Mouse (Mus musculus): ENCODE data around the gene Ptges3.
"Not testable (repeated sequence)": the region's sequence is repeated elsewhere in the genome, so short reads cannot be mapped to it uniquely, and the experiment has no call there.

Gene Ptges3

DNA sequence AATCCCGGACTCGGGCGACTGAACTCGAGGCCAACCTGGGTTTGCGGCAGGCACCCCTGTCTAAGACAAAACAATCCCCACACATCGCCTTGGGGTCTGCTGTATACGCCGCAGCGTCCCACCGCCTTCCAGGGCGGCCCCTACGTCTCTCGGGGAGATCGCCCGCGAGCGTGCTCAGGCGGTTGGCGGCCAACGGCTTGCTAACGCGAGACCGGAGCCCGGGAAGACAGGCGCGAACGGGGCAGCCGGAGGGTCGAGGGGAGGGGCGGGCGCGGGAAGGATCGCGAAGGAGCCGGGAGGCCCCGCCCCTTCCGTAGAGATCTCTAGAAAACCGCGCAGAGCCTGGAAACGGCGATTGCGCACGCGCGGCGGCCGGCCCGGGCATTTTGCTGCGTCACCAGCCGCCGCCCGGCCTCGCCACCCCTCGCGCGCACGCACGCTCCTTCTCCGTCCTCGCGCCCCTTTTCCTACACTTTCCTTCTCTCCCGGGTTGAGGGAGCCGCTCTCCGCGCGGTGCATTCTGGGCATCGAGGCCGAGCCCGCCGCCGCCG, at the start of gene Ptges3:
Ptges3 (plus strand) TSS at position 354 of the 551 bp plus-strand sequence.
- in situ Hi-C loops (cut with MboI, MseI) = no loop called here

DNA sequence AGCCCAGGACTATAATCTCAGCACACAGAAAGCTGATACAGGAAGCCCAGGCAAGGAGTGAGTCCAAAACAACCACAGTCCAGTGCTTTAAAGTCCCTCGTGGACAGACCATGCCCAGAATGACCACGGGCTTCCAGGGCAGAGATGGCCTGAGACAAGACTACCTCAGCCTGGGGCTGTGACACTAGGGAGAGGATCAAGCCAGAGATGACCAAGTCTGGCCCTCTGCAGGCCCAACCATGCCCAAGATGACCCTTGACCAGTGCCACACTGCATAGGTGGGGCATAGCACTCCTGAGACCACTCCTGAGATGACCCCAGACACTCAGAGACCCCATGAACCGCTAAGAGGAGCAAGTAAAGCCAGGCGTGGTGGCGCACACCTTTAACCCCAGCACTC, 49.0 kb upstream of the Ptges3 start:
- in situ Hi-C loops (cut with MboI, MseI) = loop anchor here (5.0 kb wide), 2 partner anchors 47 to 52 kb away; no protein-coding TSS in a partner anchor

DNA sequence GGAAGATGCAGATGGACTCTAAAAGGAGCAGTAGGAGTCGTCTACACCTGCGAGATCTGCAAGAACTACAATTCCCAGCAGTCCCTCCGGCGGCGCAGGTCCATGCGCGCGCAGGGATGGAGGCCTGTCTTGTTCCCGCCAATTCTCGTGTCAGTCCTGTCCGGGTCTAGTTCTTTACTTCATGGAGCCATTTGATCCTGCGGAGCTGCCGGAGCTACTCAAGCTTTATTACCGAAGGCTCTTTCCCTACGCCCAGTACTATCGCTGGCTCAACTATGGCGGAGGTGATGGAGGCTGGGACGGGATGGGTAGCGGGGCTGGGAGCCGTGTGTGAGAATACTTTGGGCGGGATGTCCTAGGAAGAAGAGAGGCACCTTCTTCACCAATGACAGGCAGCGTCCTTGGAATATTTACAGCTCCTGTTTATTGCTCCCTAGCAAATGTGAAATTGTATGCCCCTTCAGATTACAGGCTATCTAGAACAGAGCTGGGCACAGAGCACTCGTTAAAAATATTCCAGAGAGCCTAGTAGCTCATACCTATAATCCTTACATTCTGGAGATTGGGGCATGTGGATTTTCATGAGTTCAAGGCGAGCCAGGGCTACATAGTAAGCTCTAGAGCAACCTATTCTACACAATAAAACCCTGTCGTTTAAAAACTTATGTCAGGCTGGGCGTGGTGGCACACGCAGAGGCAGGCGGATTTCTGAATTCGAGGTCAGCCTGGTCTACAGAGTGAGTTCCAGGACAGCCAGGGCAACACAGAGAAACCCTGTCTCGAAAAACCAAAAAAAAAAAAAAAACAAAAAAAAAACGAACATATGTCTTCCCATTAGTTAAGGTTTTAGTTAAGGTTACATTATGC, 43.5 kb upstream of the Ptges3 start, which contains the start of gene Prim1:
Prim1 (plus strand) TSS at position 101 of the 867 bp plus-strand sequence.
- in situ Hi-C loops (cut with MboI, MseI) = no loop called here

DNA sequence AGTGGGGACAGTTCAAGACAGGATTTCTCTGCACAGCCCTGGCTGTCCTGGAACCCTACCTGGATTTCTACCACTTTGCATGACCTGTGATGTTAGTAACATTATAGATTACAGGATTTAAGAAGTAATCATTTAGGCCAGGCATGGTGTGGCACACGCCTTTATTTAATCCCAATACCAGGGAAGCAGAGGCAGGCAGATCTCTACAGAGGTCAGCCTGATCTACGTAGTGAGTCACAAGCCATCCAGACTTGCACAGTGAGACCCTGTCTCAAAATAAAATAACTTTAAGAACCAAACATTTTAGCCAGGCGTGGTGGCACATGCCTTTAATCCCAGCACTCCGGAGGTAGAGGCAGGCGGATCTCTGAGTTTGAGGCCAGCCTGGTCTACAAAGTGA, 36.6 kb upstream of the Ptges3 start:
- in situ Hi-C loops (cut with MboI, MseI) = no loop called here

DNA sequence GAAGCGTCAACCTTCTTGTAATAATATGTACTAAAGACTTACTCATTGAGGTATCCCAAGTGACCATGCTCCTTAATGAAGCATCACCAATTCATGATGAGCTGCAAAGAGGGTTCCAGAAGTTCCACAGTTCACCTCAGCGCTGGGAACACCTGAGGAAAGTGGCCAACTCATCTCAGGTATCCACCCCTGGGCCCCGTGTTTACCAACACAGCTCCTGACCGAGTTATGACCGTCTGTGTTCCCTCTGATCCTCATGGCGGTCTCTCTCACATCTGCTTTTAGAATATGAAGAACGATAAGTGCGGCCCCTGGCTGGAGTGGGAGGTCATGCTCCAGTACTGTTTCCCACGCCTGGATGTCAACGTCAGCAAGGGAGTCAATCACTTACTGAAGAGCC, 35.3 kb upstream of the Ptges3 start:
- in situ Hi-C loops (cut with MboI, MseI) = no loop called here

DNA sequence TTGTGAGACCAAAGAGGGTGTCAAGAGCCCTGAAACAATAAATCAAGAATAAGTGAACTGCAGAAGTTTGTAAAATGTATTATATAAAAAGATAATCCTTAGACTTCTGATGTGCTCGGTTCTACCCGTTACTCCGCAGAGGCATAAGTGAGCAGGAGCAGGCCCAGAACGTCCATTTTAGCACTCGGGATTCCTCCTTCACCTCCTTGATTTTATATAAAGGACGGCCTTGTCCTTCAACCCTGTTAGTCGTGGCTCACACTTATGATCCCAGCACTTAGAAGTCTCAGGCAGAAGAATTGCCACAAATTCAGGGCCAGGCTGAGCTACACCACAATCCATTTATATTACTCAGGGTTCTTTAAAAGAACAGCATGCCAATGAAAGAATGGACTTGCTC, 28.8 kb upstream of the Ptges3 start:
- in situ Hi-C loops (cut with MboI, MseI) = no loop called here

DNA sequence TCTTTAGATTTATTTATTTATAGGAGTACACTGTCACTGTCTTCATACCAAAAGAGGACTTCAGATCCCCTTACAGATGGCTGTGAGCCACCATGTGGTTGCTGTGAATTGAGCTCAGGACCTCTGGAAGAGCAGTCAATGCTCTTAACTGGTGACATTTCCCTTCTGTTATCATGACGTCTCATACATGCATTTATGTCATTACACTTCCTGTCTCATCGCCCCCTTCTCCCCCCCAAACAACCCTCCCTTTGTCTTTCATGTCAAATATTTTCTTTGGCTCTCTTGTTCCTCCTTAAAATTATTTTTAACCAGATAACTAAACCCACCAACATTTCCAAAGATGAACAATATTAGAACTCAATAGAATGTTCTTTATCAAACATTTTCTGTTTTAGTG, 27.9 kb upstream of the Ptges3 start:
- in situ Hi-C loops (cut with MboI, MseI) = no loop called here

DNA sequence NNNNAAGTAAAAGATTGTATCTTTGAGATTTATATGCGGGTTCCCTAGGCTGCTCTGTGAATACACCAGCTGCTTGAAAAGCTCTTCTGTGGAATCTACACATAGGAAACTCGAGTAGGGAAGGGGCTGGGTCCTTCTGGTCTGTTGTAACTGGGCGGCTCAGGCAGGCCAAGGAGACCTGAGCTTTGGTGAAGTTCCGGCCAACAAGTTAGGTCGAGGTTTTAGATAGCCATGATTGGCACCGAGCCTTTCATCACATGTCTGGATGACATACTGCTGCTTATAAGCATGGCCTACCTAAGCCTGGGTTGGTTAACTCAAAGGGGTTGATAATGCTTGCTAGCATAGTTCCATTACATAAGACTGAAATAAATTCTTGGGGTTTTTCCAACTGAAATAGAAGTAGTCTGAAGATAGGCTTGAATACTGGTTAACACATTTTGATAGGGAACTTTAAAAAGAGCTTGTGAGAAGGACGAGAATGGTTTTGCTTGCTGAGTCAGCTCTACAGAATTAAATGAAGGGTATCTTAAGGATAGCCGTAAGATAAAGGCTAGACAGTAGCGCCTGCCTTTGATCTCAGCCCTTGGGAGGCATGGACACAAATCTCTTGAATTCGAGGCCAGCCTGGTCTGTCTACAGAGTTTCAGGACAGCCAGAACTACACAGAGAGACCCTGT, 21.9 kb upstream of the Ptges3 start:
- in situ Hi-C loops (cut with MboI, MseI) = no loop called here

DNA sequence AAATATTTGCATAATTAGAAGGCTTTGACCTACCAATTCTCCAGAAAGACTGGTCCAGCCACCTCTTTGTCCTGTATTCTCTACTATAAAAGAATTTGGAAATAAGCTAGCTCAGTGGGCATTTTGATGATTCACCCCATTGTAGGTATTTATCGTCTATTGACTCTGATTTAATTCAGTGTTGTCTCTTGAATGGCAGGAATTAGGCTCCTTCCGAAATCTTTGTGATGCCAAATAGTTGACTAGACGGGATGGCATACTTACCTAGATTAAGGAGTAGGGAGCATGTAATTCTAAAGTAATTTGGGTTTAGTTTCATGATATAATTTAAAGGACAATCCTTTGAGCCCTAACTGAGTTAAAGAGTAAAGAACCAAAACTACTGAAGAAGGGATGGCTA, 20.8 kb upstream of the Ptges3 start:
- in situ Hi-C loops (cut with MboI, MseI) = no loop called here

DNA sequence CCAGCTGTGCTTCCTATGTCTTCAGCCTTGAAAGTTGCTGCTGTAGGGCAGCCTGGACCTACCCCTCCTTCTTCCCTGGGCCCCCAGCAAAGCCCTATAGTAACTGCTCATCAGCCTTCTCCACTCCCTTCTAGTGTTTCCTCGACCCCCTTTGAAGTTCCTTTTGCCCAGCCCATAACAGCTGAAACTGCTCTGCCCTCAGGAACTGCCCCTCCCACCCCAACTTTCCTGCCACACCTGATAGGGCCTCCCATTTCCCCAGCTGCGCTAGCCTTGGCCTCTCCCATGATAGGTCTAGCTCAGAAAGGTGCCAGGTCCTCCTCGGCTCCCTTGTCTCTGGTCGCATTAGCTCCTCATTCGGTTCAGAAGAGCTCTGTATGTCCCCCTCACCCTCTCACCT, 19.6 kb upstream of the Ptges3 start:
- in situ Hi-C loops (cut with MboI, MseI) = no loop called here

DNA sequence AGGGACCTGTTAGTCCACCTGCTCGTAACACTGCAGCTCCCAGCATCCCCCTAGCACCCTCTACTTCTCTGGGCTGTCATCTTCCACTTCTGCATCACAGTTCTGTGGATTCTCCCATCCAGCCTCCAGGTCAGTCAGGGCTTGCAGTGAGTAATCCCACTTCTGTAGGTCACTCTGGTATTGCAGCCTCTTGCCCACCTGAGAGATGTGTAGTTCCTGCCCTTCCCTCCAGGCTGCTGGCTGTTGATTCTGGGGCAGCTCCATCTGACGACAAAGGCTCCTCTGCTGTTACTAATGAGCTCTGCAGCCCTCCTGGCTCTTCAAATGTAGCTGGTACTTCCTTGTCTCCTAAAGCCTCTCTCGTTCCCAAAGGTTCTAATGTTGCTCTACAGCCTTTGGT, 18.9 kb upstream of the Ptges3 start:
- in situ Hi-C loops (cut with MboI, MseI) = no loop called here

DNA sequence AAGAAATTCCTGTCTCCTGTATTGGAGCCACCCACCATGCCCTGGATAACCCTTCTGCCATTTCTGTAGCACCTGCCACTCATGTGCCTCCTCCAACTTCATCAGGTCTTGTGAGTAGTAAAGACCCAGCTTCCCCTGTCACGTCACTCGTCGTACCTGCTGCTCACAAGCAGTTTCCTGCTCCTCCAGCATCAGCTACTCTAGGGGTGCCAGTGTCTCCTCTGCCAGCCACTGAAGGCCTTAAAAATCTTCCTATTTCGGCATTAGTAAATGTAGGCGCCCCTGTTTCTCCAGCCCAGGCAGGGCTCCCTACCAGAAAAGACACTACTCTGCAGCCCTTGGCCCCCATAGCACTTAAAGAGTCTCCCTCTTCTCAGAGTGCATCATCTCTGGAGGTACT, 18.5 kb upstream of the Ptges3 start:
- in situ Hi-C loops (cut with MboI, MseI) = no loop called here

DNA sequence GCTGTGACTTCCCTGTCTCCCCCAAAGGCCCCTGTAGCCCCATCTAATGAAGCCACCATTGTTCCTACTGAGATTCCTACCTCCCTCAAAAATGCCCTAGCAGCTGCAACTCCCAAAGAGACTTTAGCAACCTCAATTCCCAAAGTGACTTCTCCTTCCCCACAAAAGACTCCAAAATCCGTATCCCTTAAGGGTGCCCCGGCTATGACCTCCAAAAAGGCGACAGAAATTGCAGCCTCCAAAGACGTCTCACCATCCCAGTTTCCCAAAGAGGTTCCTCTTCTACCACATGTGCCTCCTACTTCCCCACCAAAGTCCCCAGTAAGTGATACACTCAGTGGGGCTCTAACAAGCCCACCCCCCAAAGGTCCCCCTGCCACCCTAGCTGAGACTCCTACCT, 17.1 kb upstream of the Ptges3 start:
- in situ Hi-C loops (cut with MboI, MseI) = no loop called here

DNA sequence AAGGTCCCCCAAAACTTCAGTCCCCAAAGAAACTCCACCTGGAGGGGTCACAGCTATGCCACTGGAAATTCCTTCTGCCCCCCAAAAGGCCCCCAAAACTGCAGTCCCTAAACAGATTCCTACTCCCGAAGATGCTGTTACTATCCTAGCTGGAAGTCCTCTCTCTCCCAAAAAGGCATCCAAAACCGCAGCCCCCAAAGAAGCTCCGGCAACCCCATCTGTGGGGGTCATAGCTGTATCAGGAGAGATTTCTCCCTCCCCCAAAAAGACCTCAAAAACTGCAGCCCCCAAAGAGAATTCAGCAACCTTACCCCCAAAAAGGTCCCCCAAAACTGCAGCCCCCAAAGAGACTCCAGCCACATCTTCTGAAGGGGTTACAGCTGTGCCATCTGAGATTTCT, 16.3 kb upstream of the Ptges3 start:
- in situ Hi-C loops (cut with MboI, MseI) = no loop called here

DNA sequence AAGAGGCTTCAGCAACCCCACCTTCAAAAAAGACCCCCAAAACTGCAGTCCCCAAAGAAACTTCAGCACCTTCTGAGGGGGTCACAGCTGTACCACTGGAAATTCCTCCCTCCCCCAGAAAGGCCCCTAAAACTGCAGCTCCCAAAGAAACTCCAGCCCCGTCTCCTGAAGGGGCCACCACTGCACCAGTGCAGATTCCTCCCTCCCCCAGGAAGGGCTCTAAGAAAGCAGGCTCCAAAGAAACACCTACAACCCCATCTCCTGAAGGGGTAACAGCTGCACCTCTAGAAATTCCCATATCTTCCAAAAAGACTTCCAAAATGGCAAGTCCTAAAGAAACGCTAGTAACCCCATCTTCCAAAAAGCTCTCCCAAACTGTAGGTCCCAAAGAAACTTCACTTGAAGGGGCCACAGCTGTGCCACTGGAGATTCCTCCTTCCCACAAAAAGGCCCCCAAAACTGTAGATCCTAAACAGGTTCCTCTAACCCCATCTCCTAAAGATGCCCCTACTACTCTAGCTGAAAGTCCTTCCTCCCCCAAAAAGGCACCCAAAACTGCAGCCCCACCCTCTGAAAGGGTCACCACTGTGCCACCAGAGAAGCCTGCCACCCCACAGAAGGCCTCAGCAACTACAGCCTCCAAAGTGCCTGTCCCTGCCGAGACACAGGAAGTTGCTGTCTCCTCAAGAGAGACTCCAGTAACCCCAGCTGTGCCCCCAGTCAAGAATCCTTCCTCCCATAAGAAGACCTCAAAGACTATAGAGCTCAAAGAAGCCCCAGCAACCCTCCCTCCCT, 15.5 kb upstream of the Ptges3 start:
- in situ Hi-C loops (cut with MboI, MseI) = no loop called here

DNA sequence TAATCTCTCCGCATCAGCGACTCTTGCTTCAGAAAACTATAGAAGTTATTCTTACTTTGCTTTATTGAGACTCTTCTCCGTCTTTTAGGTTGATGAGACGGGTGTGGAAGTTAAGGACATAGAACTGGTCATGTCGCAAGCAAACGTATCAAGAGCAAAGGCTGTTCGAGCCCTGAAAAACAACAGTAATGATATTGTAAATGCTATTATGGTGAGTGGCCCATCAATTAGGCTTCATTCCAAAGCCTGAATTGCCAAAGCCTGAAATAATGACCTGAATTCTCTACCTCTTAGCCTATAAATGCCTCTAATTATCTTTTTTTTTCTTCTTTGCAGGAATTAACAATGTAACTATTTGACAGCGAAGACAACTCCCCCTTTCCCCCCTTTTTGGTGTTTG, 10.6 kb upstream of the Ptges3 start:
- in situ Hi-C loops (cut with MboI, MseI) = no loop called here

DNA sequence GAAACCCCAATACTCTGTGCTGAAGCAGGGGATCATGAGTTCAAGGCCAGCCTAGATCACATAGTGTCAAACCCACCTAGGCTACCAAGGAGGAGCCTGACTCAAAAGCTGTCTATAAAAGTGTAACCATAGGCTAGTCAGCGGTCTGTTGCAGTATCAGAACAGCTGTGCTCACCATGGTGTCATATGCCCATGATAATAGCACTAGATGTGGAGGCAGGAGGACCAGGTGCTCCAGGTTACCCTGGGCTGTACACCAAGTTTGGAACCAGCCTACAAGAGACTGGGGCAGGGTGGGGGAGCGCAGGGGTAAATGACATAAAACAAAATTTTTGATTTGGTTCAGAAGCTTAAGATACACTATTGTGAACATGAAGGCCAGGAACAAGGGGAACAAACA, 9.0 kb upstream of the Ptges3 start:
- in situ Hi-C loops (cut with MboI, MseI) = no loop called here

DNA sequence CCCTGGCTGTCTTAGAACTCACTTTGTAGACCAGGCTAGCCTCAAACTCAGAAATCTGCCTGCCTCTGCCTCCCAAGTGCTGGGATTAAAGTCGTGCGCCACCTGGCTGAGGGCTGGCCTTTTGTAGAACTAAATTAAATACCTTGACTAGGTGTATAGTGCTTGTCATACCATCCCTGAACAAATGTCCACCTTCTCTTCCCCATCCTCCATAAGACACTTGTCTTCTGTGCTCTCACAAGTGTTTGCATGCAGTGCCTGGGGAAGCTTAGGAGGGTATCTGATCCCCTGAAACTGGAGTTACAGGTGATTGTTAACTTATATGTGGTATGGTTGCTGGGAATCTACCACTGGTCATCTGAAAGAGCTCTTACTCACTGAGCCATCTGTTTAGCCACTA, 8.4 kb upstream of the Ptges3 start:
- in situ Hi-C loops (cut with MboI, MseI) = no loop called here

DNA sequence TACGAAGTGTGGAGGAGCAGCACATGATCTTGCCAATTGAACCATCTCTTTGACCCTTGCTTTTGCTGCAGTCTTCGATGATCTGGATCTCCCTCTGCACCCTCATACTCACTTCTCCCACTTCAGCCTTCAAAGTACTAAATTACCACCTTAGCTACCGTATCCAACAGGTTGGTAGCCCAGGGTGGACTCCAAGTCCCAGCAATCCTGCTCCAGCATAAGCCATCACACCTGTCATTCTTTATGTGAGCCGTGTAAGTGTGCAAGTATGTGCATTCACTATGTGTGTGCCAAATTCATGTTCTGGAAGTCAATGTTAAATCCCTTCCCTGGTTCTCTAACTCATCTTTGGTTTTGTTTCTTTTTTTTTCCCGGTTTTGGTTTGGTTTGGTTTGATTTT, 7.2 kb upstream of the Ptges3 start:
- in situ Hi-C loops (cut with MboI, MseI) = no loop called here

DNA sequence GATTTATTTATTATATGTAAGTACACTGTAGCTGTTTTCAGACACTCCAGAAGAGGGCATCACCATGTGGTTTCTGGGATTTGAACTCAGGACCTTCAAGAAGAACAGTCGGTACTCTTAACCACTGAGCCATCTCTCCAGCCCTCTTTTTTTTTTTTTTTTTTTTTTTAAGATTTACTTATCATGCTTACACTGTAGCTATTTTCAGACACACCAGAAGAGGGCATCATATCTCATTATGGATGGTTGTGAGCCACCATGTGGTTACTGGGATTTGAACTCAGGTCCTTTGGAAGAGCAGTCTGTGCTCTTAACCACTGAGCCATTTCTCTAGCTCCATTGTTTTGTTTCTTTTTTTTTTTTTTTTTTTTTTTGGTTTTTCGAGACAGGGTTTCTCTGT, 6.6 kb upstream of the Ptges3 start:
- in situ Hi-C loops (cut with MboI, MseI) = not testable (repeated sequence)

DNA sequence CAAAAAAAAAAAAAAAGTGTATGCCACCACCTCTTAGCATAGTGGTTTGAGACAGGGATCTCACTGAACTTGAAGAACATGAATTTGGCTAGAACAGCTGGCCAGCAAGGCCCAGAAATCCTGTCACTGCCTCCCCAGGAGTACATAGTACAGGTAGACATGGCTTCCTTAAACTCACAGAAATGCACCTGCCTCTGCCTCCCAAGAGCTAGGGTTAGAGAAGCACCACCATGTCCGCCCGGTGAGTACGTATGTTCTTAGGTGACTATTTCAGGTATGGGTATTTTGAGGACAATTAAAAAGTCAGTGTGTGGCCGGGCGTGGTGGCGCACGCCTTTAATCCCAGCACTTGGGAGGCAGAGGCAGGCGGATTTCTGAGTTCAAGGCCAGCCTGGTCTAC, 5.8 kb upstream of the Ptges3 start:
- in situ Hi-C loops (cut with MboI, MseI) = no loop called here

DNA sequence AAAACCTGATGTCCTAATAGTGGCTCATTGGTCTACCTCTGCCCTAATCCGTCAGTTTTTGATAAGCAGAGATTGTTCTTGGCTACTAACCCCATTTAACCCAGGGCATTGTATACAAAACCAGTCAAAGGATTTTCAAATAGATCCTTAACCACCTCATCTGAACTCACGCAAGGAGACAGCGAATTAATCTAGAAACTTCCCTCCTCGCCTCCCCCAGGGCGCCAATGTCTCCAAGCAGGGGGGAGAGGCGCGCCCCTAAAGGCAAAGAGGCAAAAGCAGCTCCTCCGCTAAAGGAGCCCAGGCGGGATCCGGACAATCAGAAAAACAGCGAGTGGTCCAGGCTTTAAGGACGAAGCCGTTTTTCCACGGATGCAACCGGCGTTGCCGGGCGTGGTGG, 570 bp upstream of the Ptges3 start:
- in situ Hi-C loops (cut with MboI, MseI) = no loop called here
